Mouse (Mus musculus) heart, postnatal 0 days (tissue): Measurements from ENCODE around the gene Asprv1.

Source experiments
- CTCF ChIP-seq: IDR thresholded peaks from 2 replicates; pipeline ENCODE4 v1.5.1; 2016; ENCODE audit warnings: antibody characterized with exemption, control low read depth, low read depth
- EP300 ChIP-seq: IDR thresholded peaks from 2 replicates; pipeline ENCODE4 v1.6.1; 2016; ENCODE audit warnings: antibody characterized with exemption, low read depth

DNA sequence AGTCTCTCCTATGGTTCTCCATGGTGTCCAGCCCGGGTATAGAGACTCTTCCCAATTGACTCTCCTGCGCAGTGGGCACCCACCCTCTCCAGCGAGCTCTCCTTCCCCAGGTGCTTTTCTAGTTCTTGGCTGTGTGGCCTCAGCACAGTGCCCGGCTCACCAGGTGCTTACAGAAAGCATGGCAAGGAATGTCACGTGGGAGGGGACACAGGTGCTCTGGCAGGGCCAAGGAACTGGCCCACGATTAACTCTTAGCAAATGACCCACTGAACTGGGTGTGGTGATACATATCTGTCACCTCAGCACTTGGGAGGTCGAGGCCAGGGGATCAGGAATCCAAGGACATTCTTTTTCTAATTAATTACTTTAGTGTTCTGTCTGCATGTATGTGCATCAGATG, 18.2 kb downstream of the Asprv1 start:
- no peak for TF ChIP-seq CTCF
- no peak for TF ChIP-seq EP300
